In genomic region chr9:55149499-55150278, GRCm38 (mm10) we compare ENCODE assay signal across 7 mouse cellular contexts. TPM values are rescaled to one million over a fixed set of nuclear protein-coding genes. Genes with fewer than 3 reads are reported as not detected.
DNase-seq lines count a peak whose midpoint lies in the region; ATAC-seq and TF ChIP-seq lines count a peak whose summit lies in the region.

No protein-coding gene starts in this region.

- WGBS in hindbrain, postnatal 0 days: under 1% methylated on average over 69 of the region's 93 CpGs

- peak overlapping the region; percentile 91 for H3K27ac ChIP-seq in gastrocnemius, adult 2 months
- H3K27ac ChIP-seq in hindbrain, postnatal 0 days: peak overlapping the region; percentile 84

- H3K9me3 ChIP-seq in hindbrain, postnatal 0 days (ENCODE audit: low read length): no peaks in the 10 kb centered on the region

- H3K4me1 ChIP-seq in hindbrain, postnatal 0 days (ENCODE audit: insufficient read depth, low read length): peaks cover 13% of the 10 kb centered on the region

- peak overlapping the region; percentile 86 for H3K4me2 ChIP-seq in hindbrain, postnatal 0 days (ENCODE audit: low read depth, low read length)

- TF ChIP-seq CTCF in gastrocnemius, adult 2 months (IDR thresholded peaks at IDR 0.05): no peak
- no peak for TF ChIP-seq CTCF in hindbrain, postnatal 0 days (IDR thresholded peaks at IDR 0.05; ENCODE audit: low read depth)

- peak; percentile 37 for ATAC-seq in activated CD4-positive, CD25-positive, alpha-beta regulatory T cell, adult 4 months
- peak; percentile 81 for ATAC-seq in hindbrain, postnatal 0 days
- peak; percentile 48 for ATAC-seq in megakaryocyte-erythroid progenitor cell, adult 5-6 weeks (replicated peaks; ENCODE audit: low FRiP score, low TSS enrichment, poor library complexity, severe bottlenecking)

- H3K9ac ChIP-seq in hindbrain, postnatal 0 days (replicated peaks; ENCODE audit: low read length): peak overlapping the region; percentile 77

- H3K27me3 ChIP-seq in hindbrain, postnatal 0 days (ENCODE audit: insufficient read depth, low read length): no peaks in the 10 kb centered on the region

- DNase-seq in cerebellum, postnatal 25 days: peak; percentile 80 to 81
- peak; percentile 71 for DNase-seq in gastrocnemius, adult 2 months
- DNase-seq in hindbrain, postnatal 0 days (ENCODE audit: low spot score): peak; percentile 60
- peak; percentile 40 to 54 for DNase-seq in left cerebral cortex, postnatal 25 days (ENCODE audit: low spot score in 2 of 2)
- DNase-seq in right cerebral cortex, postnatal 14 days: peak; percentile 48

- intact Hi-C loops in gastrocnemius, adult 2 months (cut with DNase I): loop anchor here (1.0 to 10.0 kb wide), 2 partner anchors 59 to 285 kb away; partner anchors contain the start of genes Fbxo22 and Ireb2
- intact Hi-C loops in left cerebral cortex, postnatal 25 days (cut with DNase I): loop anchor here (2.0 to 10.0 kb wide), 2 partner anchors 59 to 245 kb away; partner anchors contain the start of gene Fbxo22

- peak overlapping the region; percentile 91 for H3K4me3 ChIP-seq in gastrocnemius, adult 2 months
- peak overlapping the region; percentile 93 for H3K4me3 ChIP-seq in hindbrain, postnatal 0 days (ENCODE audit: low read length)

- no peaks in the 10 kb centered on the region for H3K36me3 ChIP-seq in hindbrain, postnatal 0 days (ENCODE audit: insufficient read depth, low read length)

RNA-seq across cellular contexts. Expression of gene Ube2q2, which starts 1.0 kb away (rescaled TPM):
- 10 to 100 TPM in 1 of 2 experiments, 1 to 10 TPM in 1; 9.3 to 13.0 TPM for polyA plus RNA-seq in activated CD4-positive, CD25-positive, alpha-beta regulatory T cell, adult 4 months (2017; shearing (Covaris generic))
- 10 to 100 TPM; 31.9 to 41.0 TPM for total RNA-seq in gastrocnemius, adult 2 months (2021)
- total RNA-seq in hindbrain, postnatal 0 days (2014; rRNA removed): 23.5 and 24.7 TPM in 2 replicates
- polyA plus RNA-seq in hindbrain, postnatal 0 days (2015; fragmentation: Nextera tagmentation; extraction: Ambion mirVana): 33.0 and 35.5 TPM in 2 replicates
- total RNA-seq in left cerebral cortex, postnatal 25 days (2021): 10 to 100 TPM; 64.0 to 65.5 TPM
- total RNA-seq in megakaryocyte-erythroid progenitor cell, adult 5-6 weeks (2014; fragmentation: Nextera tagmentation): 29.3 and 49.5 TPM in 2 replicates
- 69.1 and 69.4 TPM in 2 replicates for total RNA-seq in megakaryocyte-erythroid progenitor cell, adult 5-6 weeks (2017)

RNA-seq across cellular contexts. Expression of gene Fbxo22, which starts 59.0 kb away (rescaled TPM):
- polyA plus RNA-seq in activated CD4-positive, CD25-positive, alpha-beta regulatory T cell, adult 4 months (2017; shearing (Covaris generic)): 10 to 100 TPM; 44.7 to 50.1 TPM
- 10 to 100 TPM; 19.5 to 22.0 TPM for total RNA-seq in gastrocnemius, adult 2 months (2021)
- 55.2 and 58.3 TPM in 2 replicates for total RNA-seq in hindbrain, postnatal 0 days (2014; rRNA removed)
- polyA plus RNA-seq in hindbrain, postnatal 0 days (2015; fragmentation: Nextera tagmentation; extraction: Ambion mirVana): 69.5 and 70.0 TPM in 2 replicates
- total RNA-seq in left cerebral cortex, postnatal 25 days (2021): 10 to 100 TPM; 38.7 to 44.2 TPM
- total RNA-seq in megakaryocyte-erythroid progenitor cell, adult 5-6 weeks (2014; fragmentation: Nextera tagmentation): 24.7 and 53.3 TPM in 2 replicates
- total RNA-seq in megakaryocyte-erythroid progenitor cell, adult 5-6 weeks (2017): 37.1 and 38.1 TPM in 2 replicates

Comparison
In these comparisons a context has a peak if more than half of its experiments do, and no peak if none do; other contexts are left out.
1. Peak in every context shown above with its lines: DNase-seq, ATAC-seq, H3K4me3 ChIP-seq and H3K27ac ChIP-seq.